Mouse (Mus musculus) forelimb bud, embryonic 11.5 days (tissue): ENCODE data around the gene Plxnc1.
A peak's percentile ranks its signal among the peaks of the same experiment; 100 is the strongest.

Source experiments
- DNase-seq: peaks from one replicate; pipeline ENCODE4 v3.0.0-alpha.2; 2012; ENCODE audit warnings: low read depth, low spot score

The Plxnc1 gene

DNA sequence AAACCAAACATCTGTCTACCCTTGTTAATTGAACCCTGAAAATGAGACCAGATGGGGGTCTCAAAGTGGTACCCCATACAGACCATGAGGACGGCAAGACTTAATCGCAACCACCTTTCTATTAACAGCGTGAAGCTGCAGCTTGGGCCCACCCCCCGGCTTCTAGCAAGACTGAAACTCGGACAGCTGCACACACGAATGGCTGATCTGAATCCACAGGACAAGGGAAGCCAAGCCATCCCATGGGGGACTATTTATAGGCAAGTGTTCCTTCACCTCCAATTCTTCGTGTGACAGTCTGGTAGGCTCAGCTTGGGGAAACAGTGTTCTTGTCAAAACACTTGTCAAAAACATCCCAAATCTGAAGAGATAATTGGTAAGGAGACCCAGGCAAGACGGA is 24.1 kb downstream of the Plxnc1 start:
- DNase-seq = no peak

DNA sequence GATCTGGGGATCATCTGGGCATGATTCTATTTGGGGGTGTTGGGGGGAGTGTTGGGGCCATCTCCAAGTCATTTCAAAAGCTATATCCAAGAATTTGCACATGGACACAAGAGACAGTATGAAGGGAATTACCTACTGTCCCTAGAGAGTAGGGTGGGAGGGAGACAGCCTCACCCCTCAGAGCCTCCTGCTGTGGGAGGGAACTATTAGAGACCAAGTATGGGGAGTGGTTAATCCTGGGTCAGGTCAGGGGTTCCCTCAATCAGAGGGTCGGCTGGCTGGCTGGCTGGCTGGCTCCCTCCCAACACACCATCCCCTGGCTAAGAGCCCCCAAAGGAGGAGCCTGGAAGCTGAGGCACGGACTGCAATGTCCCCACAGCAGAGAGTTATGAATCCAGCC is 24.7 kb downstream of the Plxnc1 start:
- no peak for DNase-seq

DNA sequence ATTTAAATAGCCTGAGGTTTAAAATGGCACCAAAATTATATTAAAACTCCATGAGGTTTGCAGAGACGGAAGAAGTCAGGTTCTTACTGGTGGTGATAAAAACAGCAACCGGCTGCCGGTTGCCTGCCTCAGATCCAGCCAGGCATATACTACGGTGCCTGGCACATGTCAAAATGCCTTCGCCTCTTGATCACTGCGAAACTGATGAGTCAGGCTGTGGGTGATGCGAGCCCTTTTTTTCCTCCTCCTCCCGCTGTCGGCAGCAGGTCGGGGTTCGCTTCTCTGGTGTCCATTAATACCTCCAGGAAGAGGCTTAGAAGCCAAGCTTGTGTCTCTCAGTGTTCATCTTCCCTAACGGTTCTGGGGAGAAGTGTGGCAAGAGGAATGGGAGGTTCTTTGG is 25.1 kb downstream of the Plxnc1 start:
- no peak for DNase-seq

DNA sequence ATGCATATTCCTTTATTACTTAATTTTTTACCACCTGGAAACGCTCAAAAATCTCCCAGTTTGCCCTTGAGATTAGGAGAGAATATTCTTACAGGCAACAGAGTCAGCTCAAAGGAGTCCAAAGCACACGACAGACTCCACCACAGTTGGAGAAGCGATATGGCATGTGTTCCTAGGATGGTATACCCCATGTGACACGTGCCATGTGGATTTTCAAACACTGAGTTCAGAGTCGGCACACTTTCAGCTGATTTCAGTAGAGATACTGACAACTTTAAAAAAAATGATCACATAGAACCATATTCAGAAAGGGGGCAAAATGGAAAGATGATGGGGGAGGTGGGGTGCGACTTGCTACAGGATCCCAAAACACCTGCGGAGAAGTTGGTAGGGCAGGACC is 26.0 kb downstream of the Plxnc1 start:
- no peak for DNase-seq

DNA sequence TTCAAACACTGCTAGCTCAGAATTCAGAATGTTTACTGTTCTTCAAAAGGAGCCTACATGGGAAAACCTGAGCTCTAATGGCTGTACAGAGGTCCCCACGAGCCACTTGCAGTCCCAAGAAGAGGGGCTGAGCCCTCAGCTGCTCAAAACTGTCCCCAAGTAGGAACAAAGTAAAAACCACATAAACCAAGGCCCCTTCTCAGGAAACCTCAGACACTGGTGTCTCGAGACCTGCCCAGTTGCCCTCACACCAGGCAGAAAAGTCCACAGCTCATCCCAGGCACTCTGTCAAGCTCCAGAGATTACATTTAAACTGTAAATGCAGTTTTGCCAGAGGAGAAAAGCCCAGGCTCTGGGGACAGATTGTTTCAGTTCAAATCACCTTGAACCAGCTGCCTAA is 26.6 kb downstream of the Plxnc1 start:
- no peak for DNase-seq

DNA sequence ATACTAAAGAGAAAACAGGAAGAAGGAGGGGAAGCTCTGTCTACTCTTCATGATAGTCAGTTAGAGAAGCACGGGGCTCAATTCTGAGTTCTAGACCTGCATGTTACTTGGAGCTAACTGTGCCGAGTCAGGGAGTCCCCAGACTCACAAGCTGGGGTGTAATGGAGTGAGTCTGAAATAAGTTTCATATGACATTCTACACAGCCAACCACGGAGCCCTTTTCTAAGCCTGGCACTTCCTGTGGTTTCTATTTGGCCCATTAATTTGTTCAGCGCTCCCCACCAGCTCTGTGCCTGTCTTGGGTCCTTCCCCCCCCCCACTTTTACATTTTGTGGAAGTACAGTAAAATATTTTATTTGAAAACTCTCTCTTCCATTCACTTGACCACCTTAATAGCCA is 27.3 kb downstream of the Plxnc1 start:
- DNase-seq = no peak

DNA sequence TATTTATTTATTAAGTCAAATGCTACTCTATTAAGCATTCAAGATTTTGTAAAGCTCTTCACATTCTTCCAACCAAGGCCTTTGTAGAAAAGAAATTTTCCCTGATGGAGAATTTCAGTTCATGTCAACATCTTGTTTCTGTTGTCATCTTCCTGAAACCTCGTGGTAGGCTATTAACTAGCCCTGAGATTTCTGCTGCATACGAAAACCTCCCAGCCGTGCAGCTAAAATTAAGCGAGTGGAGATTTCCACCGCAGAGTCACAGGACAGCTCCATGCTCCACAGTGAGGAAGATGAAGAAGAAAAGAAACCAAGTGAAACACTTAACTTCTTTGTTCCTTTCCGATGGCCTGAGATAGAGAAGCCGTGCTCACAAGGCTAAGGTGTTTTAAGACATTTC is 28.0 kb downstream of the Plxnc1 start:
- no peak for DNase-seq

DNA sequence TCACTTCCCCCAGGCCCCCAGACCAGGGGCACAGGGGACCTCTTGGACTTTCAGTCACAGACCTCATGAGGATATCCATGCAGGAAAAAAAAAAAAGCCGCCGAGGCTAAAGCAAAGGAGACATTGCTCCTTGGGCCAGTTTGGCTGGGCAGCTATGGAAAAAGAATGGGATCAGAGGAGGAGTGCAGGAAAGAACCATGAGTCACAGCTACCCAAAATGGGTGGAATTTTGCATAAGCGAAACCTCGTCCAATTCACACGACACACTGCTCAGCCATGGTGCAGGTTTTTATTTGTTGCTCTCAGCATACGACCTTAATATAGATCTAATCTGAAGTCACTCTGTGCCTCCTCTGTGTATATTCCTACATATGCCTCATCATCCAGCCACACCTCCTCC is 28.9 kb downstream of the Plxnc1 start:
- DNase-seq = no peak

DNA sequence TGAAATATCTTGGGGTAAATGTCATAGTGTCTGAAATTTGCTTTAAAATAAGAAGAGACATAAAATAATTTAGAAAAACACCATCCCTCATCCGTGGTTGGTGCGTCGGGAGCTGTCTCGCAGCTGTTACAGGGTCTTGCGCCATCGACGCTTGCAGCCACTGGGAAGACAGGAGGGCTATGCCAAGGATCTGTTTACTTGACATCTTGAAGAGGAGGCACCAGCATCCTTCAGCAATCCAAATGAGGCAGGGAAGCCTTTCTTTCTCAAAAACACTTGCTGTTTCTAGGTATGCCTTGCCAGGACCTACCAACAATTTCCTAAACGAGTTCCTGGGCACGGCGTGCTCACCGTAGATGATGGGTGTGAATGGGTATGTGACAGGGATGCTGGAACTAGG is 30.6 kb downstream of the Plxnc1 start:
- no peak for DNase-seq

DNA sequence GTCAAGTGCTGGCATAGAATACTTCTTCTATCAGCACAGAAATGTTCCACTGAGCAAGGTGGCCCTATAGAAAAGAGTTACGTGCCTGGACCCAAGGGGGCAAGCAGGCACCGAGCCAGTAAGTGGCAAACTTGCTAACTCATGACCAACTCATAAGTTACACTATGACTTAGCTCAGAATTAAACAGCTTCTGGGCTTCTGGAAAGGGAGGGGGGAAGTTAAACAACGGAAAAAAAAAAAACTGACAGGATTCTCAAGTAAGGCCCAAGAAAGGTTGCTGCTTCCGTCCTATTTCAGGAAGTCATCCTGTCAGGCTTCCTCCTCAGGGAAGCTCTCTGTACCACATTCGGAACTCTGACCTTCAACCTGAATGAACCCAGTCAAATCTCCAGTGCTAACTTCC is 31.3 kb downstream of the Plxnc1 start:
- DNase-seq = no peak

DNA sequence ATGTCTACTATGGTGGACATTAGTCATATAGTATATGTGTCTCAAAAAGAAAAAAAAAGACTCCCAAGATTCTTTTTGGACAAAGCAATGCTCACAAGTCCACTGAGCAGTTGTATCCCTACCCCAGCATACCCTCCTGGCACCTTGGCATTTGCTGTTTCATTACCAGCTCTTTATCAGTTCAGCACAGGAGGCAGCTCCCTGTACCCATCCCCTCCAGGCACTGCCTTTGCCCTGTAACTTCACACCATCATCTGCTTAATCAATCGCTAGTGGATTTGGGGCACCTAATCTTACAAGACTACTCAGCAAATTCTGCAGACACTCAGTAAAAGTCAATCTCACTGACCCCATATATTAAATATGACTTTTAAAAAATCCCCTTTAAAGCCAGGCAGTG is 32.1 kb downstream of the Plxnc1 start:
- no peak for DNase-seq

DNA sequence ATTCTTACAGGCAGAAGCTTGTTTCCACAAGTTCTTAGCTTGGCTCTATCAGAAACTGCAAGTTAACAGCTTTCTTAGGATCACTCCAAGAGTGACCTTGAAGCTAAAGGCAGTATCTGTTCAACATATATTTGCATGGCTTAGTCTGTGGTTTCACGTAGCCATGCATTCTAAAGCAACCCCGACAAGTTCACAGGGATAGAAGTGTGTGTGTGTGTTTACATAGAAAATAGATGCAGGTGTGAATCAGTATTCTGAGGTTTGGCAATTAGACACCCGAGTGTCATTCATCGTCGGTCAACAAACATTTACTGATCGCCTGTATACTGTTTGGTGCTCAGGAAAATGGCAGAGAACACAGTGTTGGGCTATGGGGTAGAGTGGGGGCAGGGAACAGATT is 33.5 kb downstream of the Plxnc1 start:
- no peak for DNase-seq

DNA sequence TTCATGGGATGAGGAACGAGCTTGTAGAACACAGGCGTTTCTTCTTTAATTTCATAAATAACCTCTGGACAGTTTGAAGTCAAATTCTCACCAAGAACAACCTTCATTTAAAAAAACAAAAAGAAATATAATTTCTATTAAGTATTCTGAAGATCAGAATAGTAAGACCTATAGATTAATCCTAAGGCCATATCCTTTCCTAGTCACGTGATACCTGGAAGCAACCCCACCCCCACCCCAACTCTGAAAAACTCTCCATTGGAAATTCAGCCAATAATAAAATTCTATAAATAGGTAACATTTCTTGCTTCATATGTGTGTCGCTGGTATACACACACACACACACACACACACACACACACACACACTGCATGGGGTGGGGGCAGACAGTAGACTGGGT is 34.1 kb downstream of the Plxnc1 start:
- no peak for DNase-seq

DNA sequence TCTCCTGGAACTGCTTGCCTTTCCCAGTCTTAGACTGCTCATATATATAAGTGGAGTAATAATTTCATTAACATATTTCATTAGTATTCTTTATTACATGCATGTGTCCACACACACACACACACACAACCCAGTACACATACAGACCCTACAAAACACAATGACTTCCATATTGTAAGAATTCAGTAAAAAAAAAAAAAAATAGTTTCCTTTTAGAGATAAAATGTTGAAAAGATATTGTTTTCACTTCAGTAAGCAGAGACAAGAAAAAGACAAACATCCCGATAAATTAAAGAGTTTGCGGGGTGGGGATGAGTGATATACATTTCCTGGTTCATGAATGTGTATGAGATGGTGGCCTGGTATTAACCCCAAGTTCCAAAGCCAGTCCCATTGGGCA is 34.8 kb downstream of the Plxnc1 start:
- no peak for DNase-seq

DNA sequence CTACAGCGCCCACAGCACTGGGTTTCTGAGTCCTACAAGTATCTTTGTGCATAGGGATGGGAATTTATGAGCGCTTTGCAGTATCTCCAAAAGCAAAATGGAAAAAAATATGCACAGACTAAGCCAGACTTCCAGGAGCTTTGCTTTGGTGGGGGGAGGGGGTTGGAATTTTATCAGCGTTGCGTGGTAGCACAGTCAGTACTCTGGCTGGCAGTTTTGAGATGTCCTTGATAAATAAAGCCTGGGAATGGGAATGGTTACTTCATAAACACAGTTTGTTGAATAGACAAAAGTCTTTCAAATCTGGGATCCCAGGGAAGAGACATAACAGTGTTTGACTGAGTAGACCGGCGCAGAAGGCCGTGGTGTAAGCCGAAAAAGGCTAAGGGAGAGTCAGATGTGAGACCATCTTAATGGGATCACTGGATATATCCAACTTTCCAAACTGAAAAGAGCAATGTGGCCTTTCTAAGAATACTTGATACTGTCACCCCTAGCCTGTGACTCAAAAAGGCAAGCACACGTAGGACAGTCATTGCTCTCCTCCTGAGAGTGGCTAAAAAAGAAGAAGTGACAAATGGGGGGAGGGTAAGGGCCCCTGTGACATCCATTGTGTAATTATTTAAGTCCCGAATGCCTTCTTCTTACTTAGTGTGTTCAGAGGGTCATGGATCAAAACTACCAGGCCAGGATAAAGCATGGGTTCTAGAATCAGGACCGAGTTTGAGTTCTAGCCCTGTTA is 35.5 kb downstream of the Plxnc1 start:
- DNase-seq = no peak

DNA sequence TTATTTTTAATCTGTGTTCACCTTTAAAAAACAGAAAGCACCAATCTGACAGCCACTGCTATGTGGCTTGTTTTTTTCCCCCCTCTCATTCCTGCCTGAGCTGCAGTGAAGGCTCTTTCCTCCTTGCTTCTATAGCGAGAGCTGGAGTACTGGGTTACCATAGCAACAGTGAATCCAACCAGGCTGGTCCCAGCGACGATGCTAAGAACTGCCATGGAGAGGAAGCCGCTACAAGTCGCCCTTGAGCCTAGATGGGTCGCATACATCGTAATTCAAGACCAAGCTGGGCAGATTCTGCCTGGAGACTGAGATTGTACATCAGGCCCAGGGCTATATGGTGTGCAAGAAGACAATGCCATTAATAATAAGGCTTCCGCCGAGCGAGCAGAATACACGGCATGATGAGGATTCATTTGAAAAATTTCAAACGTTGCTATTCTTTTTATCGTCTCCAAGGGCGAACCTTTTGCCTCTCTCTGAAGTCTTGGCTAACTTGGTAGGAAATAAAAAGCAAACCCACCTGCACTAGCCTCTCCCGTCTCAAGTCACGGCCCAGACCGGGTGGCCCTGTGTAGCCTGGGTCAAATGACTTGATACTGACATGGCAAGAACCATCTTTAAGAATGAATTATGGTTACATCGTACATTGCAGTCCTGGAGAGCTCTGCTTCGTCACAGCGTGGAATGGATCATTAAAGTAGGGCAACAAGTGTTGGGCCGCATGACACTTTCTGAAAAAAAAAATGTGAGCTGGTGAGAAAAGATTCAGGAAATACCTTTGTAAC is 38.8 kb downstream of the Plxnc1 start:
- DNase-seq = peak; percentile 79

DNA sequence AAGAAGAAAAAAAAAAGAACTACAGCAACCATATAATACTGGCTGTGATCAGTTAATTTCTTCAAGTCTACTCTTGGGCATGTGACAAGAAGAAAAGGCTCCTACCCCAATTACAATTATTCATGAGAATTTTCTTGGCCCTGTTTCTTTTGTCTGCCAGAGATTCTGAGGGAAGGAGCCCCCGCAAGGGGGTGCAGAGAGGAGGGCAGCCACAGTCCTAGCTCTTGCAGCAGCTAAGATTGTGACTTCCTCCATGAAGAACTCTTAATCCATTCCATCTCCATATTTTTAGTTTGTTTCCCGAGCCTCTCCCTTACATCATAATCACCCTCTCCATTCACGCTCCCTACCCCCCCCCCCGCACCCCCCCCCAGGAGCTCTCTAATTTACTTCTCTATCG is 39.4 kb downstream of the Plxnc1 start:
- no peak for DNase-seq

DNA sequence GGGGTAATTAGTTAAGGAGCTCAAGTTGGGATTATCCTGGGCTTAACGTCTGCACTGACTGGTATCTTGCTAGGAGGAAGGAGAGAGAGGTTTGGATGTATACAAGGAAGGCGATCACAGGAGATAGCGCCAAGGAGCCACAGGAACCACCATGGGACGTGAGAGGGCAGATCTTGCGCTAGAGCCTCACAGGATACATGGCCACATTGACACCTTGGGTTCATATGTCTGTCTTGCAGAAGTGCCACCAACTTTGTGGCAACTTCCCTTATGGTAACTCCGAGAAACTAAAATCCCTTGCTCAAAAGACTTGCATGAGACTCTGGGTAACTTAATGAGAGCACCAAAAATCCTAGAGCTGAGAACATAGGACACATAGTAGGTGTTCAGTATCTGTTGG is 47.7 kb downstream of the Plxnc1 start:
- no peak for DNase-seq

DNA sequence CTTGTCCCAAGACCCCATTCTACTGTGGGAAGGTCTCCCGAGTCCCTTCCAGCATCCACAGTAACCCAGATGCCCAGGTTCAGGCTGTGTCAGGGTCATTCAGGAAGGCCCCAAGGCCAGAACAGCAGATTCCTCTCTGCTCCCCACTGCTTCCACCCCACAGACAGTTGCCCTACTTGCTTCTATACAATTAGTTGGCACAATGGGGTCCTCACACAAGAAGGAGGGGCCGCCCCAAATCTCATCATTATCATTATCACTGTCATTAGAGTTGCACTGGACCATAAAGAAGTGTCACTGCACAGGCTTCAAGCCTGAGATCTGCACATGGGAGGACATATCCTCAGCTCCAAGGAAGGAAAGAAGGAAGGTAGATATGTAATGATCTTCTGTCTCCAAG is 48.3 kb downstream of the Plxnc1 start:
- DNase-seq = no peak

DNA sequence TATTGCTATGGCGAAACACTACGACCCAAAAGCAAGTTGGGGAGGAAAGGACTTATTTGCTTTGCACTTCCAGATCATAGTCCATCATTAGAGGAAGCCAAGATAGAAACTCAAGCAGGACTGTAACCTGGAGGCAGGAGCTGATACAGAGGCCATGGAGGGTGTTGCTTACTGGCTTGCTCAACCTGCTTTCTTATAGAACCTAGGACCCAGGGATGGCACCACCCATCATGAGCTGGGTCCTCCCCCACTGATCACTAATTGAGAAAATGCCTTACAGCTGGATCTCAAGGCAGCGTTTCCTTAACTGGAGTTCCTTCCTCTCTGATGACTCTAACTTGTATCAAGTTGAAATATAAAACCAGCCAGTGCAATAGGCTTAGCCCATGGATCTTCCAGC is 48.8 kb downstream of the Plxnc1 start:
- no peak for DNase-seq

DNA sequence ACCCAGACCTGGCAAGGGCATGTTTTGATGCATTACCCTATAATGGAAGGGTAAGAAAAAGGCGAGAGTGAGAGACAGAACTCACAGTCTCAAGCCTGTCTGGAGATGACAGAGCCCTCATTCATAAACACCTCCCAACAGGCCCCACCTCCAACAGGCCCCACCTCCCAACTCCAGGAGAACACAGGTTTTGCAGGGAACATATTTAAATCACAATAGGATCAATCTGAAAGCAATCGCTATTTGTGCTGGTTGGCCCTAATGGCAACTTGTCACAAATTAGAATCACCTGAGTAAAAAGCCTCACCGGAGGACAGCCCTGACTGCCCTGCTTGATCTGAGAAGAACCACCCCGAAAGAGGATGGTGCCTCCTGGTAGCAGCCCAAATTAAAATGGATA is 54.9 kb downstream of the Plxnc1 start:
- no peak for DNase-seq

DNA sequence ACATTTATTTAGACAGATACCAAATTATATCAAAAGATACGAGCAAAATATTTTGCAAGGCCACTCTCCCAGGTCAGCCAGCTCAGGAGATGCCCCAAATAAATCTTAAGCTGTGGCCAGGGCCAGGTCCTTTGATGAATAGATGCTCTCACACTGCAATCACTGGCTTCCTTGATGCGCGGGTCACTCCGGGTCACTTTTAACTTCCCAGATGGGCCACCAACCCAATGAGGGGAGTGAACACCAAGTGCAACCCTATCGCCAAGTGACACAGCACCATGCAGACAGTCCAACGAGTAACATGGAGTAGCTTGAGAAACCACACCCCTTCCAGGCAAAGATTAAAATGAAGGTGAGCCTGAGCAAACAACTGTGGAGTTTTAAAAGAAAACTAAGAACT is 61.4 kb downstream of the Plxnc1 start:
- no peak for DNase-seq

DNA sequence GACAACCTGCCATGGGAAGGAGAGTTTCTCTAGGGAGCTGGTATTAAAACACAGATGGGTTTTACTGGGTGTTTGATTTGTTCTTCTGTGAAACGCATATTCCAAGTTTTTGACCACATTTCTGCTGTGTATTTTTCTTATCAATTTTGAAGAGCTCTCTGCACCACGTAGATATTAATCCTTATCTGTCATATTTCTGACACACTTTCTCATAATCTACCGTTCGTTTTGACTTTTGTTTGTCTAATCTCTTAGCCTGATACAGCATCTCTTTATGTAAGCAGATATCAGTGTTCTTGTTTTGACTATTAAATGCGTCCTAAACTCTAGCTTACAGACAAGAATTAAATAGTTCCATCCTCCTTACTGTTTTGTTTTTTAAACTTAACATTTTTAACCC is 73.1 kb downstream of the Plxnc1 start:
- DNase-seq = no peak

DNA sequence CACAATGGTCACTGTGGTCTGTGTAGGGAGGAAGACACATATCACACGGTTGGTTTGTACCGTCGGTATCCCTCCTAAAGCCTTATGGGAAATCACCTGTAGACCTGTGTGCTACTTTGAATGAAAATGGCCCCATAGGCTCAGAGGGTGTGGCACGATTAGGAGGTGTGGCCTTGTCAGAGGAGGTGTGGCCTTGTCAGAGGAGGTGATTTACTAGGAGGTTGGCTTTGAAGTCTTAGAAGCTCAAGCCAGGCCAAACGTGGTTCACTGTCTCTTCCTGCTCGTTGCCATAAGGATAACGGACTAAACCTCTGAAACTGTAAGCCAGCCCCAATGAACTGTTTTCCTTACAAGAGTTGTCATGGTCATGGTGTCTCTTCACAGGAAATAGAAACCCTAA is 73.5 kb downstream of the Plxnc1 start:
- DNase-seq = no peak
